Mouse (Mus musculus): ENCODE data around the gene Ano9.

Ano9 gene

DNA sequence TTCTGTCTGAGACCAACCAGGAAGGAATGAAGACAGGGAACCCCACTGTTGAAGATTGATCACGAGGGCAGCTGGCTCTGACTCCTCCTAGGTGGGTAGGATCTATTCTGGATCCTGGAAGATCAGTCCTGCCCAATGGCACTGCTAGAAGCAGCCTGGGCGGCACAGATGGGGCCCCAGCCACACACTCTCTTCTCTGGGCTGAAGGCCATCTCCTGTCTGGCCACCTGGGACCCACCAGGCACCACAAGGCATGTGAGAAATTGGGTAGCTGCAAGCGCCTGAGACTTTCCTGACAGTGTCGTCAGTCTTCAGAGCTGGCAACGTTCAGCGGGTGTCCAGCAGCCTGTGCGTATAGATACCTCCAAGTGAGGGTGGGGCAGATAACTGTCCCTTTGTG is 55.1 kb downstream of the Ano9 start:
- DNase-seq (ENCODE audit: low read depth) = no peak

DNA sequence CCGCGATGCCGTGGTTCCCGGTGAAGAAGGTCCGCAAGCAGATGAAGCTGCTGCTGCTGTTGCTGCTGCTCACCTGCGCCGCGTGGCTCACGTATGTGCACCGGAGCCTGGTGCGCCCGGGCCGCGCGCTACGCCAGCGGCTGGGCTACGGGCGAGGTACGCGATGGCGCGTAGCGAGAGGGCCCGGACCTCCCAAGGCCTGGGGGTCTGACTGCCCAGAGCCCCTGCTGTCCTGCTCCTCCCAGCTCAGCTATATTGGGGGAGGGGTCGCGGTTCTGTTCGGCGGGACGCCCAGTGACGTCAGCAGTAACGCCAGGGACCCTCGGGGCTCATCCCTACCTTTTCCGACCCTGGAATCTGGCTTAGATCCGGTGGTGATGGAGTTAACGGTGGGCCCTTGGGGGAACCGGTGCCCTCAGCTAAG is 56.3 kb downstream of the Ano9 start:
- DNase-seq (ENCODE audit: low read depth) = no peak

- no peak for DNase-seq (ENCODE audit: low read depth)
Measured at GRCm38 (mm10) chr7:141060426-141061242, 57.0 kb downstream of the Ano9 start, which contains the start of gene B4galnt4. B4galnt4 (plus strand) TSS chr7:141061104.

GRCm38 (mm10) chr7:141059929-141060328 is 57.7 kb downstream of the Ano9 start:
- DNase-seq (ENCODE audit: low read depth) = no peak

- no peak for DNase-seq (ENCODE audit: low read depth)
Measured at GRCm38 (mm10) chr7:141058601-141059341, 58.8 kb downstream of the Ano9 start.

GRCm38 (mm10) chr7:141057541-141057940 is 60.1 kb downstream of the Ano9 start:
- no peak for DNase-seq (ENCODE audit: low read depth)

DNA sequence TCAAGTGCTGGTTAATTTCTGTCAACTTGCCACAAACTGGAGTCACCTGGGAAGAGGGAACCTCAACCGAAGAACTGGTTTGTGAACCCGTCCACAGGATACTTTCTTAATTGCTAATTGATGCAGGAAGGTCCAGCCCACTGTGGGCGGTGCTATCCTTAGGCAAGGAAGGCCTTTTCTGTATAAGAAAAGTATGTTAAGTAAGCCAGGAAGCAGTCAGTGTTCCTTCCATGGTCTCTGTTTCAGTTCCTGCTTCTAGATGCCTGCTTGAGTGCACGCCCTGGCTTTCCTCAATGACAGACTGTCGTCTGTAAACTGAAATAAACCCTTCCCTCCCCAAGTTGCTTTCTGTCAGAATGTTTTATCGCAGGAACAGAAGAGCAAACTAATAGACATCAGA is 60.6 kb downstream of the Ano9 start:
- no peak for DNase-seq (ENCODE audit: low read depth)

DNA sequence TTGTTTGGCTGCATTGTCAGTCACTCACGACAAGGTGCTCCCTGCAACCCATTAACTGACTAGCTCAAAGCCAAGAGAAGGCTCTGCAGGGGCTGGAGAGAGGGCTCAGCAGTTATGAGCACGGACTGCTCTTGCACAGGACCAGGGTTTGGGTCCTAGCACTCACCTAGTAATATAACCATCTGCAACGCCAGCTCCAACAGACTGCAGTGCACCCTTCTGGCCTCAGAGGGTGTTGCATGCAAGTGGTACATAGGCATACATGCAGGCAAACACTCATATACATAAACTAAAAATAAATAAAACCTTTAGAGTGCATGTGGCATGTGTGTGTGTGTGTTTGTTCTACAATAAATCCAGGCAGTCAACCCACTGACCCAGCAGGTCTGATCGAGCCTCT is 61.8 kb downstream of the Ano9 start:
- no peak for DNase-seq (ENCODE audit: low read depth)

DNA sequence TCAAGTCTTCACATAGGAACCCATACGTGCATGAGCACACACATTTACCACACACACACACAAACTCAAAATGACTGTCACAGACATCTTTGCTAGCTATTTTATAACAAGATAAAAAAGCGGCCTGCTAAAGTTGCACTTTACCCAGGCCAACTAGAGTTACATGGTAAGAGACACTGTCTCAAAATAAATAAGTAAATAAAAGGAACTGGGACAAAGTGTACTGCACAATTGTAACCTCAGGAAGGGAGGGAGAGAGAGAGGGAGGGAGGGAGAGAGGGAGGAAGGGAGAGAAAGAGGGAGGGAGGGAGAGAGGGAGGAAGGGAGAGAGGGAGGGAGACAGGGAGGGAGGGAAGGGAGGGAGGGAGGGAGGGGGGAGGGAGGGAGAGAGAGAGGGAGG is 65.2 kb downstream of the Ano9 start:
- no peak for DNase-seq (ENCODE audit: low read depth)

DNA sequence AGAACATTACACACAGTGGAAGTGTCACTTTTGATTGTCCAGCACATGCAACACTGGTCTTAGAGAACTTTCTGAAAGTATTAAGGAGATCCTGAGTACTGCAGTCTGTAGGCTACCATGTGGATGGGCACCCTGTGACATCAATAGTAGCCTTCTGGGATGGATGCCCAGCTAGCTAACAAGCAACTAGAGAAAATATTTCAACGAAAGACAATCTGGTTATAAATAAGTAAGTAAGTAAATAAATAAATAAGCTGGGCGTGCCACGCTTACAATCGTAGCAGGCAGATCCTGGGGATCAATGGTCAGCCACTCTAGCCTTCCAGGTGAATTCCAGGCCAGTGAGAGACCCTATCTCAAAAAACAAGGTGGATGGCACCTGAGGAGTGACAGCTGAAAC is 65.6 kb downstream of the Ano9 start:
- no peak for DNase-seq (ENCODE audit: low read depth)

Measured in c-Kit-positive CD71-negative TER-119-negative erythroid progenitor cells, embryonic 14.5 days (primary cell).